Mouse (Mus musculus): ENCODE measurements around the gene Rab3a.

Gene Rab3a

DNA sequence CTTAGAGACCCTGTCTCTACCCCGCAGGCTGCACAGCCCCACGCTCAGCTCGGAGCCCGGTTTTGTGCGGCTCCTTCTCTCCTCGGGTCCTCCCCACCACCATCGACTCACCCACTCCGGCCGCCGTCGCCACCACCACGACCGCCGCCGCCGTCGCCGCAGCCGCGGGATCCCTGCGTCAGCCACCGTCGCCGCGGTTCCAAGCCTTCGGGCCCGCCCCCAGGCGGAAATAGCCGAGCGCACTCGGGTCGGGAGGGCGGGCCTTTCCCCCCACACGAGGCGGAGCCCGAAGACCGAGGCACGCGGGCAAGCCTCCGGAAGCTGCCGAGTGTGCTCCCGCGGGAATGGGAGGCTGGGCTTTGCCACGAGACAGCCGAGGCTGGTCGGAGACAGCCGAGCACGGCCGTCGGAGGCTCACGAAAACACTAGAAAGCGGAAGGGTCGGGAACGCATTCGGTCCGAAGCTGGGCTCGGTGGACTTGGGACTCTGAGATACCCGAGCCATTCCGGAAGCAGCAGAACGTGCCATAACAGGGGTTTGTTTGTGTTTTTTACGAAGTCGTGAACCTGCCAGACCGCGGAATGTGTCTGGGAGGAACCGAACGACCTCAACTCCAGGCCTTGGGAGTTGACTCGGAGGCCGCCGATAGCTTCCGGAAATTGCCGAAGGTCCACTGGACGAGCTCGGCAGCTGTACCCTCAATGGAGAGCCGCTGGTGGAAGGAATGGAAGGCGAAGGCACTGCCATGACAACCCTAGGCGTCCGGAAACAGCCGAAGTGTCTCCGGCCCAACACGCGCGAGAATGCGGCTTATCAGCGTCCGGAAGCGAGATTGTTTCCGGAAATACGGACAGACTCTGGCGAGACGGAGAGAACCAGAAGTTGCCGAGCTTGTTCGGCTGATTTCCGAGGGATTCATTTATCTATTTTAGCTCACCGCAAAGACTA is 22.3 kb downstream of the Rab3a start, which contains the start of gene Pik3r2:
Gene Pik3r2, minus strand, starts transcription at position 218 of the 949 bp plus-strand sequence.
- peak; percentile 98 for DNase-seq

DNA sequence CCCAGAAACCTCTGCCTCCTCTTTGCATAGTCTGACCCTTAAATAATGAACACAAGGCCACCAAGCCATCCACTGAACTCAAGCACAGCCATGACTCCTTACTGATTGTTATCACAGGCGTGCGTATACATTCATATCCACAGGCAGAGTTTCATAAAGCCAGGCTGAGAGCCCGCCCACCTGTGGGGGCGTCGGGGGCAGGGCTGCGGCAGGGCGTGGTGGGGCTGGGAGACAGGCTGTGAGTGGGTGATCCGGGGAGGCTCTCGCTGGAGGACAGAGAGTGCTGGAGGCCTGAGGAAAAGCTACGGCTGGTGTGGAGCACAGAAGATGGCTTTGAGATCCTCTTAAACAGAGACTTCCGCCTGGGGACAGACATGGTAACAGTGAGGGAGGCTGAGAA is 25.6 kb downstream of the Rab3a start:
- no peak for DNase-seq

DNA sequence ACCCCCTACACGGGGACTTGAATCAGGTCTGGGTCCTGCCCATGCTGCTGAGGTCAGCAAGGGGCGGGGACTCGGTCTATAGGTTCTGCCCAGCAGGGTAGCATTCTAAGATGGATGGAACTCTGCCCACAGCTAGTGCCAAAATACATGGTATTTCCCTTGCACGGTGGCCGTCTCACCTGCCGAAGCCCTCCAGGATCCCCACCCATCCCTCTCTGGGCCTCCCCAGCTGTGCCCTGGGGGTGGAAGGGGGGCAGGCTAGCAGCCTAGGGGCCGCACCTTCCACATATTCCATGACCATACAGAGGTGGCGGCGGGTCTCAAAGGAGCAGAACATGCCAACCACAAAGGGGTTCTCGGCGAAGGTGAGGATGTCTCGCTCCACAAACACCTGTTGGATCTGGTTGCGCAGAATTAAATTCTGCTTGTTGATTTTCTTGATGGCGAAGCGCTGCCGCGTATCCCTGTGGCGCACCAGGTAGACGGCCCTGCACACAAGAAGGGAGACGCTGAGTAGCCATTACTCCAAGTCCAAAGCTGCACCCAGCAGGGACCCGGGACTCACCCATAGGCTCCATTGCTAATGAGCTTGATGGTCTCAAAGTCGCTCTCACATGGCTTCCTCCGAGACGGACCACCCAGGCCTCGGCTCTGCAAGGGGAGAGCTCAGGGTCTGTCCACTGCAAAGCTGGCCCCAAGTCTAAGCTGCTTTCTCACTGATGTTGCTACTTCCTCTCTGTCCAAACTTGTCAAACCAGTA is 32.0 kb downstream of the Rab3a start:
- DNase-seq = no peak

DNA sequence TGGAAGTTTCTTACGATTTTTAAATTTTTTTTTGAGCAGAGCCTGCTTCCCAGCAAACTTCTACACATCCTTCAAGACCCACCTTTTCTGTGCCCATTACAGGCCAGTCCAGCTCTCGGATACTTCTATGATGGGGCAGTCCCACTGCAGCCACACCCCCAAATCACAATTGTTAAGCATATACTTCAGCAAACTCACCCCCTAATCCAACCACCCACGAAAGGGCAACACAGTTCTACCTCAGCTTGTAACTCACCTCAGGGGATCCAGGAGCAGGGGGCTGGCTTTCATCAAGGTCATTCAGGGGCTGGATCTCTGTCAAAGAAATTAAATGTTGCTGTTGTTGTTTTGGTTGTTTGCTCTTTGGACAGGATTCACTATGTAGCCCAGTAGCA is 32.6 kb downstream of the Rab3a start:
- DNase-seq = no peak

DNA sequence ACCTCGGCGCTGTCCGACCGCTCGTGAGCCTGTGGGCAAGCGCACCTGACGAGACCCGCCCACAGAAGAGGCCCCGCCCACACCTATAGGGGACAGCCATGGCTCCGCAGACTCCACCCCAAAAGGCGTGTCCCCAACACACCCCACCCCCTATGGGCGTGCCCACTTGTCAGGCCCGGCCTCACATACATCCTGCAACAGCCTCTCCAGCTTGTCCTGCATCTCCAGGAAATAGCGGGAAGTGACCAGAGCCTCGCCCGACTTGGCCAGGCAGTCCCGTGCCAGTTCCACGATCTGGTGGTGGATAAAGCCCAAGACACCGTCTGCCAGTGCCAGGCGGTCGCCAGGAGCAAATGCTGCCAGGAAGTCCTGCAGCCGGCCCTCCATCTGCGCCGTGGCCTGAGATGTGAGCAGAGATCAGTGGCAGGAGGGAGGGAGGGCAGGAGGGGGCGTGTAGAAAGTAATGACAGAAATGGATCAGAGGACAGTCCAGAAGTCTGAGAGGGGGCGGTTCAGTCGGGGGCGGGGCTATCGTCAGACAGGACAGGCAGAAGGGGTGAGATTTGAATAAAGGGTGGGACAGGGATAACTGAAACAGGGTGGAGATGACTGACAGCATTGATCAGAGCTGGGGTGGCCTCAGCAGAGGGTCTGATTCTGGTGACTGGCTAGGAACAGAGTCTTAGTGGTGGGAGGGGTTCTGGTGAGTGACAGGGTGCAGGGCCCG is 33.6 kb downstream of the Rab3a start:
- DNase-seq = peak; percentile 61

DNA sequence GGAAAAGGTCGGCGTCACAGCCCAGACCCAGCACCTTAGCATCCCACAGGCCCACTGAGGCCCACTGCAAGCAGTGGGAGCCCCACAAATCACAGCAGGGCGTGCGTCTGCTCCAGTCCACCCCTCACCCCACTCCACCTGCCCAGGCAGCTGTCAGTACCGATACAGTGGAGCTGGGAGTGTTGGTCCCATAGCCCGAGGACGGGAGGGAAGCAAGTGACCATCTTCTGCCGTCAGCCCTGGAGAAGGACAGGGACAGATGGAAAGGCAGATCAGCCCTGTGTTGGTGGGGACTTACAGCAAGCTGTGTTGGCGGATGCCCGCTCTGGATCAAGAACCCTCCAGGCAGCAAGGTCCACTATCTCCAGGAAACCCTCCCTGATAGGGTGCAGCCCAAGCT is 34.6 kb downstream of the Rab3a start:
- no peak for DNase-seq

DNA sequence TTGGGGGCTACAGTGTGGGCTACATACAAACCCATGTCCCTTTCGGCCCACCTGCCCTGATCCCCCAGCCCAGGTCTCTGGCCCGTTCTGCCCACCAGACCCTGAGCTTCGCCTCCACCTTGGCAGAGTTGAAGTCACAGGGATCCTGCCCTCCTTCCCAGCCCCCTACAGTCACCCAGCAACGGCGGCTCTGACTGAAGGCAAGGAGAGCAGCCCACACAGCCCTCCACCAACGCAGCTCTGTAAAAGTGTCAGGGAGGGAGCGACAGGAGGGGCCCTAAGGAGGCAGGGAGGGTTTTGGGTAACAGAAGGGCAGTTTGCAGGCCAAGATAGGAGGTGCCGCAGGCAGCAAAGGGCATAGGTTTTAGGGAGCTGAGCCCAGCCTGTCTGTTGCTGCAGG is 36.4 kb downstream of the Rab3a start:
- DNase-seq = no peak

DNA sequence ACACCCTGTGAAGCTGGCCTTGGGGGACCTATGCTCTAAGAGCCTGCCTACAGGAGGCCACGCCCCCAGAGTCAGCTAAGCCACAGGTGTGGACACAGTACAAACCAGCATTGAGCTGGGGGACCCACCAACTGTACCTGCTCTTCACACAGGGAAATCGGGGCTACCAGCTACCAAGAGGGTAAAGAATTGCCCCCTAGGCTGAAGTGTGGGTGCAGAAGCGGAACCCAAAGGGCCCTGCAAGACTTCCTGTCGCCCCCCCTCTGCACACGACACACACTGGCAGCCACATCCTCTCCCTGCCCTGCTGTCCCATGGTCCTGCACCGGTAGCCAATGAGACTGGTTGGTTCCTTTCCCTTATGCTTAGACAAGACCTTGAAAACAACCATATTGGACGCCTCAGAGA is 36.8 kb downstream of the Rab3a start:
- DNase-seq = no peak

DNA sequence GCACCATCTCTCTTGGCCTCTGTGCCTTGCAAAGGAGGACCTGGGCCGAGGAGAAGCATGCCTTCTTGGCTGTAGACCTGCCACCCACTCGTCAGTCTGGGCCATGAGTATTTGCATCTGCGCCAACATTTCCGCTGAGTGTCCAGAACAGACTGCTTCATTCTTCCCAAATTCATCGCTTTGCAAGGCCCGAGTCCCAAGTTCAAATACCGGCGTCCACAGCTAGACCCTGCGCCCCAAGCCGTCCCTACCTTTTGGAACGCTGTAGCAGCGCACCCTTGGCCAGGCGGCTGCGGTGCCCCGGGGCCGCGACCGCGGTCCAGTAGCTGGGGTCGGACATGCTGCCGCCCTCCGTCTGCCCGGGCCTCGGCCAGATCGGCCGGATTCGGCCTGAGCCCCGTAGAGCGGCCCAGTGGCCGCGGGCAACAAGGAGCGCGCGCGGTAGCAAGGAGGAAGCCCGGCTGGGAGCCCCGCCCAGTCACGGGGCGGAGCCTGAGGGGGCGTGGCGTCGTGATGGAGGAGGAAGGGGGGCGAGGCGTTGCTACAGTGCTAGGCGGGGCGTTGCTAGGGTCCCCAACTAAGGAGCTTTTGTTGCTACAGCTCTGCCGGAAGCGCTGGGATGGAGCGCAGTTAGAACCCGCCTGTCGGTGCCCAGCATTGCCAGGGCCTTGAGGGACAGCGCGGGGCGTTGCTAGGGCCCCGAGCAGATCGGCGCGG is 37.7 kb downstream of the Rab3a start:
- DNase-seq = peak; percentile 98

DNA sequence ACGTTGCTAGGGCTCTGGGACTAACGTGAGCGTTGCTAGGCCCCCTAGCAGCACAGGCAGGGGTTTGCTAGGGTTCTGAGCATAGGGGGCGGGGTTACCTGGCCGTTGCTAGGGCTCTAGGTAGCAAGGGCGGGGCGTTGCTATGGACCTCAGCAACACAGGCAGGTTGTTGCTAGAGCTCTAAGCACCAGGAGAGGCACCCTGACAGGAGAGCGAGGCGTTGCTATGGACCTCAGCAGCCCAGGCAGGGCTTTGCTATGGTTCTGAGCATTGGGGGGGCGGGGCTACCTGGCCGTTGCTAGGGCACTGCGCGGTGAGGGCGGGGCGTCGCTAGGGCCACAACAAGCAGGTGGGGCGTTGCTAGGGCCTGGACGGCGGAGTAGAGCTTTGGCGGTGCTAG is 38.2 kb downstream of the Rab3a start:
- DNase-seq = peak; percentile 92

DNA sequence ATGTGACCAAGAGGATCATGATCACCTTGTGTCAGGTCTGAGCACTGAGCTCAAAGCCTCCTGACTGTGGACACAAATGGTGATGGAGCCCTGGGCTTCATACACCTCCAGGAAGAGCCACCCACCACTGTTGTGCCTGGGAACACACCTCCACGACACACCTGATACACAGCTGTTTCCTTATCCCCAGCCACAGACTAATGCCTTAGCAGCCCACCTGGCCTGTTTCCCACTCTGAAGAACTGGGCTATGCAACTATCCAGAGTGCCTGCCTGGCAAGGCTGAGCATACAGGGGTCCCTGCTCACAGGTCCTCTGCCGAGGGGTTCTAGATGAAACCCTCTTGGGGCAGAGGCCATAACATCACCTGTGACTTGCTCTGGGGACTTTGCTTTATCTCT is 39.7 kb downstream of the Rab3a start:
- no peak for DNase-seq

DNA sequence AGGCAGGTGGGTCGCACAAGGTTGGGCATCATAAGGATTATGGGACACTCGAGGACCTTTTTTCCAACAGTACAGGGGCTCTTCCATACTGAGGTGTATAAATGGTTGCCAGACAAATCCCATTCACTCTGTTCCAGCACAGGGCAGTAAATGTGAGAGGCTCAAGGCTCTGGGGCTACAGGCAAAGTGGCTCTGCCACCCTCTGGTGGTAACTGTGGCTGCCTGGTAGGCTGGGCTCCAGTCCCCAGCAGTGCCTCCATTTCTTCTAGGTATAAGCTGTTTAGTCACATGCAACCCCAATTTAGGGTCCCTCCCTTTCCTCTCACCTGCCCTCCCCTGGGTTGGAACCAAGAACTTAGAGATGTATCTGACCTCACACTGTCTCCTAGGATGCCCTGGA is 40.9 kb downstream of the Rab3a start:
- no peak for DNase-seq

DNA sequence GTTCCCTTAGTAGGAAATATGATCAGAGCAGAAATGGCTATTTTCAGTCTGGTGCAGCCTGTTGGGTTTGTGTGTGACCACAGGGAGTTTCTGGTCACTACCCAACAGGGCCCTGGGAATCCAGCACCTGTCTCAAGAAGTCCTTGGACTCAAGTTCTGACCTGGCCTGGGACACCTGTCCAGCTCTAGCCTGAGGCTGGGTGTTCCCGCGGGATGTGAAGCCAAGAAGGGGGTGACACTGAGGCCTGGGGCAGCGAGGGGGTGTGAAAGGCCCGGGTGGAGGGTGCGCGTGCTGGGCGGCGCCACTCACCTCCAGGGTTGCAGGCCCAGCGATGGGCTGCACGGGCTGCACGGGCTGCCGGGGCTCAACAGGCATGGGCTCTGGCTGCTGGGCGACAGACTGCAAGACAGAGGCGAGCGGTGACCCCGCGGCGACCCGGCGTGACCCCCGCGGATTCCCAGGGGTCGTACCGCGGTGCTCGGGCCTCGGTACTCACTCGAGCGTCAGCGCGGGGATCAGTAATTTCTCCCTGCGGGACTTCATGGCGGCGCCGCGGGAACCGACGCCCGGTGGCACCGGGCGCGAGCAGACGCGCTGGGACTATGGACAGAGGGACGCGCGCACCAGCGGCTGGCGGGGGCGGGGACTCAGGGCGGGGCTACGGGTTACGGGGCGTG is 42.1 kb downstream of the Rab3a start:
- DNase-seq = no peak

DNA sequence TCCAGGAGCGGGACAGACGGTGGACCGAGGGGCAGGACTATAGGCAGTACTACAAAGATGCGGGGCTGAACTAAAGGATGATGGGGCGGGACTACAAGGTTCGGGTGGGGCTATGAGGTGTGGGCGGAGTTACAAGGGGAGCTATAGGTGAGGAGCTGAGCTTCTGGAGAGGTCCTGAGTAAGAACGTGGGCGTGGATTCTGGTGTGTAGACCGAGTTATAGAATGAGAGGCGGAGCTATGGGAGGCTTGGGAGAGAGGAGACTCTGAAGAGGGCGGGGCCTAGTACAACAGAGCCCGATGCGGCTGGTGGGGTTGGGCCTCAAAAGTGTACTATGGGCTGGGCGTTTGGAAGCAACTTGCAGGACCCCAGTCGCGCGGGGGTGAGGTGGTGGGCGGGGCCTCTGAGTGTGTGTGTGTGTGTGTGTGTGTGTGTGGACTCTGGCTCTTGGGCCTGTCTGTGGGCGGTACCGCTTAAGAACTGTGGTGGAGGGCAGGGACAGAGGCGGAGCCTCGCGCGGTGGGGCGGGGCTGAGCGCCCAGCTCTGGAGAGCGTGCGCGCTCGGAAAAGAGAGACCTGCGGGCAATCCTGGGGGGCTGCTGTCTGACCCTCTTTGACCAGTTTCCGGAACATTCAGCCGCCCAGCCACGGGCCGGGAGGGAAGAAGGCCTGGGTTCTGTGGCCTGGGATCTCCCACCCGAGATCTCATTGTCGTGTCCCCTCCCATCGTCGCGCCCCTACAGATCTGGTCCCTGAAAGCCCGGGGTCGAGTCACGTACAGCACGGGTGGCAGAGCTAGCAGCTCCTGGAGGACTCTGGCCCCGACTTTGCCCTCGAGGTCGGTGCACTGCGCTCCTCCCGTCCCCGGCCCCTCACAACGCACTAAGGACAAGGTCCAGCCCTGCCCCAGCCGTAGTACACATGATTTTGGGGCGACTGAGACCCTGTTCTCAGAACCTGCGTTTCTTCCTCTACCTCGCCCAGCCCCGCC is 42.9 kb downstream of the Rab3a start:
- peak; percentile 94 for DNase-seq

DNA sequence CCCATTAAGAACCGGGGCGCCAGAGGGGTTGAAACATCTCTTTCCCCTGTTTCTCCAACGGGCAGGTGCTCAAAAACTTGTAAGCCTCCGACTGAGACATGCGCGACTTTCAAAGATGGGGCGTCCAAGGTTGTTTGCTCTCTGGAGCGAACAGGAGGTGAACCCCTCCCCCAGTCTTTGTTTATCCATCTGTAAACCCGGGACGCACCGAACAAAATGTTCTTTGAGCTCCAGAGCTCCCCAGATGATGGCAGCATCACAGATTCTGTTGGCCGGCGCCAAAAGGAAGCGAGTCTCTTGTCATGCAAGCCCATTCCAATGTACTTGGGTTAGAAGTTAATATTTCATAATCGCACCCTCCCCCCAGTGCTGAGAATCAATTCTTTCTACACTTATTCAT is 43.8 kb downstream of the Rab3a start:
- peak; percentile 72 for DNase-seq

DNA sequence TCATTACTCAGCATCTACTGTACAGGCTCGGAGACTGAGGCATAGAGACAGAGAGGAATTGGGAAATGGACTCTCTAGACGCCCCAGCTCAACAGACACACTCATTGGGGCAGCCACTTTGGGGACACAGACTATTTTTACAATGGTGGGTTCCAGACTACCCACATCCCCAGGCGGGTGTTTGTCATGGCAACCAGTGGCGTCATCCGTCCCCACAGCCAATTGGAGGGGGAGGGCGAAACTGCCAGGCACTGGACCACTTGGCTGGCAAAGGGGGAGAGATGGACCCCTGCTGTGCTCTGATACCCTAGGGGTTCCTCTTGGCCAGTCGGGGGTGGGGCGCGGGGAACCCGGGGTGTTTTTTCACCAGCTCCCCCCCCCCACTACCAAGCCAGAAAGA is 46.2 kb downstream of the Rab3a start:
- DNase-seq = no peak

DNA sequence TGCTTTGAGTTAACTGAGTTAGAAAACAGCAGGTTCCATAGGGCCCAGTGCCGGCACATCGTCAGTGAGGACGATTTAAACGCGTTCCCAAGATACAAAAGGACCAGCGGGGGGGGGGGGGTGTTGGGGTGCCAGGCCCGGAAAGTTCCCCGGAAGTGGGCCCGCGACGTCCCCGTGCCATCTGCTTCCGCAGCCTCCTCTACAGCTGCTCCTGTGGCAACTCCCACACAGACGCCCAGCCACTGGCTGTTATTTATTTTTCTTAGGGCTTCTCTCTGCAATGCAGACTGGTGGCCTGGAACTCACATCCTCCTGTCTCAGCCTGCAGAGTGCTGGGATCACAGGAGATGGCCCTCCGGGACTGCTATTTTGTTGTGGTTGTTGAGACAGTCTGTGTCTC is 46.7 kb downstream of the Rab3a start:
- DNase-seq = no peak

DNA sequence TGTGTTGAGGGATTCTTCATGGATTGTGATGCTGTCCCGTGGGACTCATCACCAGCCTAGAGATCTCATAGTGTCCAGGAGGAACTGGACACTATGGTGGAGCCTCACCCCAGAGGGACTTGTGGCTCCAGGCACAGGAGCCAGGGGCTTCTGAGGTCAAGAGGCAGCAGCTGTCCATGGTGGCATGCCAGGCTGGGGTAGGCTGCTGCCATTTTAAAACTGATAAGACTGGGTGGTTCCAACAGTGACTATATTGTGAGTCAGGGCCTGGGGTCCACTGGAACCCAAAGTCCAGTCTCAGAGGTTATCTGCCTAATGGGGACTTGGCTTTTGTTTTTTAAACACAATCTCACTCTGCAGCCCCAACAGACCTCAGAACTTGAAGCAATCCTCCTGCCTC is 47.4 kb downstream of the Rab3a start:
- no peak for DNase-seq

DNA sequence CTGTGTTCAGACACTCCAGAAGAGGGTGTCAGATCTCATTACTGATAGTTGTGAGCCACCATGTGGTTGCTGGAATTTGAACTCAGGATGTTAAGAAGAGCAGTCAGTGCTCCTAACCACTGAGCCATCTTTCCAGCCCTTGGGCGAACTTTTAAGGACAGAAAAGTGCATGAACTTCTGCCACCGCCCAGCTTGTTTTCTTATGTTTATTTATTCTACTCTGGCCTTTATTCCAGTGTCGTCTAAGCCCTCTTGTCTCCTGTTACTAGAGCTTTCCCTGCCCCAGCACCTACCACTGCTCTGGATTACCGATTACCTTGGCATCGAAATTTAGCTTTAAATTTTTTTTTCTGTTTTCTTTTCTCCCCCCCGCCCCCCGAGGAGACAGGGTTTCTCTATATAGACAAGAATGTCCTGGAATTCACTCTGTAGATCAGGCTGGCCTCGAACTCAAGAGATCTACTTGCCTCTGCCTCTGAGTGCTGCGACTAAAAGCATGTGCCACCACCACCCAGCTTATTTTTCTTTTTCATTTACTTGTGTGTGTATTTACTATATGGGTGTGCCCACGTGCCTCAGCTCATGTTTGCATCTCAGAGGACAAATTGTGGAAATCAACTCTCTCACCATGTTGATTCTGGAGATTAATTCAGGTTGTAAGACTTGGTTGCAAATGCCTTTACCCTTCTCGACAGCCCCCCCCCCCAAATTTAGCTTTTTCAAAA is 48.5 kb downstream of the Rab3a start:
- no peak for DNase-seq
